Mouse (Mus musculus): ENCODE results near the gene Tbc1d30. TPM values are rescaled to one million over a fixed set of nuclear protein-coding genes. Genes with fewer than 3 reads are reported as not detected.
A peak's percentile ranks its signal among the peaks of the same experiment; 100 is the strongest.

Tbc1d30 gene
- polyA plus RNA-seq, 1 experiment from 2014 or later, result 12.5 TPM

DNA sequence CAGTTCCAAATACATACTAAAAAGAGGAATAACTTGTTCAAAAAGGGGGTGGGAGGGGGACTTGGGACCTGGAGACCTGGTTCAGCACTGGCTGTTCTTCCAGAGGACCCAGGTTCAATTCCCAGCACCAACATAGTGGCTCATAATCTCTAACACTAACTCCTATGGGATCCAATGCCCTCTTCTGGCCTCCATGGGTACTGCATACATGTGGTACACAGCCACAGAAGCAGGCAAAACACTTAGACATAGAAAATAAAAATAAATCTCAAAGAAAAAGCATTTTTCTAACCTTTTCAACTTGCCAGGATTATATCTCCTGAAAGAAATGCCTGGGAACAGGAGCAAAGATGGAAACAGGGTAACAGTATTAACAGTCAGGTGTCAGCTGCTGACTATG is 24.9 kb downstream of the Tbc1d30 start:
- Histone ChIP-seq H3K9ac (replicated peaks; ENCODE audit: low read depth, low read length) (no peak overlapping the region), H3K4me2 (ENCODE audit: low read length) (no peak overlapping the region), H3K4me1 (replicated peaks; ENCODE audit: control insufficient read depth, insufficient read depth, low read length) (peaks cover 6% of the 10 kb centered on the region; the same call in 1 of the 2 replicates), H3K27me3 (replicated peaks; ENCODE audit: control insufficient read depth, insufficient read depth, low read length) (no peaks in the 10 kb centered on the region), H3K9me3 (ENCODE audit: control insufficient read depth, low read length) (no peaks in the 10 kb centered on the region), H3K27ac (ENCODE audit: low read length) (no peak overlapping the region), H3K4me3 (replicated peaks; ENCODE audit: low read length) (no peak overlapping the region), H3K36me3 (ENCODE audit: control insufficient read depth, insufficient read depth) (no peaks in the 10 kb centered on the region)
- no peak for ATAC-seq

DNA sequence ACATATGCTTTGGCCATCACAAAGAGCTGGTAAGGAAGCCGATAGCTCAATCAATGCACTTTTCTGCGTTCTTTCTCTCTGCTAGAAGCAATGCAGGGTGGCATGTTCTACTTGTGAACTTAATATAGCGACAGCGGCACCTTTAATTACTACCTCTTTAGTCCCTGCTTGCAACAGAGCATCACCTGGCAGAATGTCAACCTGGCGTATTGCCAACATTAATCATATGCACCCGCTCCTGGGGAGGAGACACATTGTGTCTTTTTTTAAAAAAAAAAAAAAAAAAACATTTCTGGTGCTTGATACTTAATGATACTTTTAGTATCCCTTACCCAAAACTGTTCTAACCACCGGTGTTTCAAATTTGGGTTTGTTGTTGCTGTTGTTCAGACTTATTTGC is 27.6 kb downstream of the Tbc1d30 start:
- H3K36me3 ChIP-seq (ENCODE audit: control insufficient read depth, insufficient read depth), result no peaks in the 10 kb centered on the region
- no peaks in the 10 kb centered on the region for H3K9me3 ChIP-seq (ENCODE audit: control insufficient read depth, low read length)
- peaks cover 6% of the 10 kb centered on the region; the same call in 1 of the 2 replicates for H3K4me1 ChIP-seq (replicated peaks; ENCODE audit: control insufficient read depth, insufficient read depth, low read length)
- no peak overlapping the region for H3K4me3 ChIP-seq (replicated peaks; ENCODE audit: low read length)
- no peak overlapping the region for H3K9ac ChIP-seq (replicated peaks; ENCODE audit: low read depth, low read length)
- H3K4me2 ChIP-seq (ENCODE audit: low read length), result no peak overlapping the region
- ATAC-seq, result peak; percentile 28; the same call in 1 of the 2 replicates
- H3K27me3 ChIP-seq (replicated peaks; ENCODE audit: control insufficient read depth, insufficient read depth, low read length), result no peaks in the 10 kb centered on the region
- 43% methylated on average over 7 of the region's 7 CpGs for WGBS
- H3K27ac ChIP-seq (ENCODE audit: low read length), result no peak overlapping the region

DNA sequence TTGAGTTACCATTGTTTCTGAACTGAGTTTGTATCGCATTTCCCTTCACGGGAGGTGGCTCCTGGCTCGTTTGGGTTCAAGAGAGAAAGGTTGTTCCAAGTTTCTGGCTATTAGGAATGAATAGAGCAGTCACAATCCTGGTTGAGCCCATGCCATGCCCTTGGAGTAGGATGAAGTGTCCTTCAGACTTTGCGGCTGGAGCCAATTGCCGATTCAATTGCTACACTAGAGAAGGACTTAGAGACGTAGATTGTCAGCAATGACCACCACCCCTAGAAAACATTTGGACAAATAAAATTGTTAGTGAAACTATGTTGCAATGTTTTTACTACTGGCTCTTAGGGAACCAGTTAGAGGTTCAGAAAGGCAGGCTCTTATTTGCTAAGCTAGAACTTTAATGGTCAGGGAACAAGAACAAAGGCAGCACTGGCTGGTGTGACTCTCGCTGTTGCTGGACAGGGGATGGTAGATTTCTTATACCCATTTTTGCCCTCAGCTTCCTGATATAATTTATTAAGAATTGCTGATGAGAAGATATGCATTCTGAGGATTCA is 32.6 kb downstream of the Tbc1d30 start:
- no peak overlapping the region for H3K4me3 ChIP-seq (replicated peaks; ENCODE audit: low read length)
- H3K27ac ChIP-seq (ENCODE audit: low read length), result no peak overlapping the region
- H3K27me3 ChIP-seq (replicated peaks; ENCODE audit: control insufficient read depth, insufficient read depth, low read length), result no peaks in the 10 kb centered on the region; the same call in 1 of the 2 replicates
- 0 out of 2 replicates have a peak, but pooled peaks cover 4% of the 10 kb centered on the region for H3K9me3 ChIP-seq (ENCODE audit: control insufficient read depth, low read length)
- no peak overlapping the region for H3K4me2 ChIP-seq (ENCODE audit: low read length)
- no peaks in the 10 kb centered on the region for H3K36me3 ChIP-seq (ENCODE audit: control insufficient read depth, insufficient read depth)
- ATAC-seq, result no peak
- 68% methylated on average over 7 of the region's 7 CpGs for whole genome bisulfite sequencing
- peaks cover 8% of the 10 kb centered on the region for H3K4me1 ChIP-seq (replicated peaks; ENCODE audit: control insufficient read depth, insufficient read depth, low read length)
- no peak overlapping the region for H3K9ac ChIP-seq (replicated peaks; ENCODE audit: low read depth, low read length)

DNA sequence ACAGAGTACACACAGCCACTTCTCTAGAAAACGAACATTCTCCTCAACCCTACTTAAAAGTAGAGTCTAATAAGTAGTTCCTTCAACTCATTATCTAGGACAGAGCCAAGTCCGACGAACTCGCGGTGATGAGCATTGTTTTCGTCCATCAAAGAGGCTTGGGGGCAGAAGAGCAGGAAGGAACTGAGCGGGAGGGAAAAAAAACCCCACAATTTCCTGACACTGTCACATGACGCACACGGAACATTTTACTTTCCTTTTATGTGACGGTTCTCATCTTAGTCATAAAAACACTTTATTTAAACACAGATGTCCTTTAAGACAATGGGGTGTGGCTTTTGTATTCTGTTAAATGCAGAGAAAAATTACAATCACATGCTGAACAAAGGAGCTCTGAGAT is 34.7 kb downstream of the Tbc1d30 start:
- no peak overlapping the region for H3K27ac ChIP-seq (ENCODE audit: low read length)
- peaks cover 7% of the 10 kb centered on the region for H3K27me3 ChIP-seq (replicated peaks; ENCODE audit: control insufficient read depth, insufficient read depth, low read length)
- no peak overlapping the region for H3K4me2 ChIP-seq (ENCODE audit: low read length)
- no peaks in the 10 kb centered on the region for H3K36me3 ChIP-seq (ENCODE audit: control insufficient read depth, insufficient read depth)
- 83% methylated on average over 10 of the region's 10 CpGs for WGBS
- no peak overlapping the region for H3K4me3 ChIP-seq (replicated peaks; ENCODE audit: low read length)
- 0 out of 2 replicates have a peak, but pooled peaks cover 4% of the 10 kb centered on the region for H3K9me3 ChIP-seq (ENCODE audit: control insufficient read depth, low read length)
- no peak for ATAC-seq
- peaks cover 8% of the 10 kb centered on the region; the same call in 1 of the 2 replicates for H3K4me1 ChIP-seq (replicated peaks; ENCODE audit: control insufficient read depth, insufficient read depth, low read length)
- no peak overlapping the region for H3K9ac ChIP-seq (replicated peaks; ENCODE audit: low read depth, low read length)

DNA sequence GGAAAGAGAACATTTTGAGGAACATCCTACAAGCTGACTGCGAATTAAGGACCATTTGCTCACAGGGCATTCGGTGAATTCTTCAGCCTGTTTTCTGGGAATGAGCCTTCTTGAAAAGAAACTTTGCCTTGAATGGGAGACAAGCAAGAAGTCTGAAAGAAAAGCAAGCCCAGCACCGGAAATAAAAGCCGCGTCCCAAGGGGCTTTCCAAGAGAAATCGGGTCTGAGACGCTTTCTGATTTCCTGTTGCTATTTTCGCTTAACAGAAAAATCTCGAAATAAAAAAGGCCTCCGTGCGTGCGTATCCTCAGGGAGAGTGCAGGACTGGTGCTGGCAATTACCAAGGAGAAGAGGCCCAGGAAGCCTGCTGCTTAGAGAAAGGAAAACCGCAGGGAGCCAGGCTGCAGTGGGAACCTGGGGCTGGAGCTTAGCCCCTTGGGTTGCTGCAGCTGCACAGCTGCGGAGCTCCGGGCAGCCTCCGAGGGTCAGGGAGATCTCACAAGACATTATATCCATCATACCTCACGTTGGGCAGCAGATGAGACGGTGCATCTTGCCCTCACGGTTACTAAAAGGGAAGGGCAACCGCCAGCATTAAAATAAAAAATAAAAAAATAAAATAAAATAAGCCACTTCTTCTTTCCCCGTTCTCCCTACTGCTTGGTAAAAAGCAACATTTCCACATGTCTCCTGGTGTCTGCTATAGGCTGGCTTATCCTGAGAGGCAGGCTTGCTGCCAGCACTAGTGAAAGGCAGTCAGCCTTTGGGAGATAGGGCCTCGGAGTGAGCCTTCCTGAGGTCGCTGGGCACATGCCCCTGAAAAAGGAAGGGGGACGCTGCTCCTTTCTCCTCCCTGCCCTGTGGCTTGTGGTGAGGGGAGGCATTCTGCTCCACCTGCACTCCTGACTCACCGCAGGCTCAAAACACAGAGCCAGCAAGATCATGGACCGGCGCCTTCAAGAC is 35.5 kb downstream of the Tbc1d30 start:
- Histone ChIP-seq H3K36me3 (ENCODE audit: control insufficient read depth, insufficient read depth) (no peaks in the 10 kb centered on the region), H3K9ac (replicated peaks; ENCODE audit: low read depth, low read length) (no peak overlapping the region), H3K27ac (ENCODE audit: low read length) (no peak overlapping the region), H3K4me3 (replicated peaks; ENCODE audit: low read length) (no peak overlapping the region), H3K27me3 (replicated peaks; ENCODE audit: control insufficient read depth, insufficient read depth, low read length) (peaks cover 7% of the 10 kb centered on the region), H3K4me1 (replicated peaks; ENCODE audit: control insufficient read depth, insufficient read depth, low read length) (peaks cover 11% of the 10 kb centered on the region; the same call in 1 of the 2 replicates), H3K4me2 (ENCODE audit: low read length) (0 out of 2 replicates have a peak overlapping the region, but pooled peaks have one; percentile 3), H3K9me3 (ENCODE audit: control insufficient read depth, low read length) (0 out of 2 replicates have a peak, but pooled peaks cover 4% of the 10 kb centered on the region)
- no peak for ATAC-seq
- 23% methylated on average over 27 of the region's 27 CpGs for WGBS

DNA sequence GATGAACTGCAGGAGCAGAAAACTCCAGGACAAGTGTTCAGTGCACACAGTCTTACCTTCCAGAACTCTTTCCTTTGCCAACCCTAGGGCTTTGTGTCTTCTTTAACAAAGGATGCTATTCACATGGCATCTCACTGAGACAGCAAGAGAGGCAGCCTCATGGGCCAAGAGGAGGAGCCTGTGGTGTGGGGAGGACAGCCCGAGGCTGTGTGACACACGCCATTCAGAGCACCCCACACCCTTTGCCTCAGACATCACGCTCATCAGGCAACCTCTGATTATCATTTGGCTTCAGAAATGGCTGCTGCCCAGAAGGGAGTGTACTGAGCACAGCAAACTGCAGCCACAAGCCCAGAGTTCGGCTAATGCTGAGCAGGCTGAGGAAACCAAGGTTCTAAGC is 36.9 kb downstream of the Tbc1d30 start:
- no peak for ATAC-seq
- WGBS, result 22% methylated on average over 4 of the region's 4 CpGs
- no peaks in the 10 kb centered on the region for H3K36me3 ChIP-seq (ENCODE audit: control insufficient read depth, insufficient read depth)

DNA sequence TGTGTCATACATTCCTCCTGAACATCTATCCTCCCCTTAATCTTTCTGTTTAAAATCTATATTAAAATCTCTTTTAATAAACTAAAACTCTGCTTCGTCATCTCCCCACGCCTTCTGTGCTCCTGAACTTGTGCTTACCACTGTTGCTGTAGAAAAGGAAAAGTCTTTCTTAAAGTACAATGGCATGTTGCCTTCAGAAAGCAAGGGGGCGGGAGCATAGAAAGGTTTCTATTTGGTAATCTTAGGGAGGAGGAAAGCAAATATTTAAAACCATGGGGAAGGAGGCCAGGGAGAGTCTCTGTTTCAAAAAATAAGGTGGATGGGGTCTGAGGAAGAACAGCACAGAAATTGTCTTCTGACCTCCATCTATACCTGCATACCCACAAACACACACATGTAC is 38.0 kb downstream of the Tbc1d30 start:
- Histone ChIP-seq H3K27me3 (replicated peaks; ENCODE audit: control insufficient read depth, insufficient read depth, low read length) (peaks cover 10% of the 10 kb centered on the region), H3K4me2 (ENCODE audit: low read length) (no peak overlapping the region), H3K9me3 (ENCODE audit: control insufficient read depth, low read length) (0 out of 2 replicates have a peak, but pooled peaks cover 4% of the 10 kb centered on the region), H3K4me3 (replicated peaks; ENCODE audit: low read length) (no peak overlapping the region), H3K27ac (ENCODE audit: low read length) (no peak overlapping the region), H3K4me1 (replicated peaks; ENCODE audit: control insufficient read depth, insufficient read depth, low read length) (peaks cover 27% of the 10 kb centered on the region), H3K9ac (replicated peaks; ENCODE audit: low read depth, low read length) (no peak overlapping the region), H3K36me3 (ENCODE audit: control insufficient read depth, insufficient read depth) (no peaks in the 10 kb centered on the region)
- ATAC-seq, result no peak
- WGBS, result 92% methylated on average over 3 of the region's 3 CpGs

More for the DNA sequence above, 36.9 kb downstream of the Tbc1d30 start:
- H3K27ac ChIP-seq (ENCODE audit: low read length), result no peak overlapping the region
- peaks cover 20% of the 10 kb centered on the region for H3K4me1 ChIP-seq (replicated peaks; ENCODE audit: control insufficient read depth, insufficient read depth, low read length)
- no peak overlapping the region for H3K4me2 ChIP-seq (ENCODE audit: low read length)
- H3K9ac ChIP-seq (replicated peaks; ENCODE audit: low read depth, low read length), result no peak overlapping the region
- H3K4me3 ChIP-seq (replicated peaks; ENCODE audit: low read length), result no peak overlapping the region
- 0 out of 2 replicates have a peak, but pooled peaks cover 4% of the 10 kb centered on the region for H3K9me3 ChIP-seq (ENCODE audit: control insufficient read depth, low read length)
- H3K27me3 ChIP-seq (replicated peaks; ENCODE audit: control insufficient read depth, insufficient read depth, low read length), result peaks cover 8% of the 10 kb centered on the region

DNA sequence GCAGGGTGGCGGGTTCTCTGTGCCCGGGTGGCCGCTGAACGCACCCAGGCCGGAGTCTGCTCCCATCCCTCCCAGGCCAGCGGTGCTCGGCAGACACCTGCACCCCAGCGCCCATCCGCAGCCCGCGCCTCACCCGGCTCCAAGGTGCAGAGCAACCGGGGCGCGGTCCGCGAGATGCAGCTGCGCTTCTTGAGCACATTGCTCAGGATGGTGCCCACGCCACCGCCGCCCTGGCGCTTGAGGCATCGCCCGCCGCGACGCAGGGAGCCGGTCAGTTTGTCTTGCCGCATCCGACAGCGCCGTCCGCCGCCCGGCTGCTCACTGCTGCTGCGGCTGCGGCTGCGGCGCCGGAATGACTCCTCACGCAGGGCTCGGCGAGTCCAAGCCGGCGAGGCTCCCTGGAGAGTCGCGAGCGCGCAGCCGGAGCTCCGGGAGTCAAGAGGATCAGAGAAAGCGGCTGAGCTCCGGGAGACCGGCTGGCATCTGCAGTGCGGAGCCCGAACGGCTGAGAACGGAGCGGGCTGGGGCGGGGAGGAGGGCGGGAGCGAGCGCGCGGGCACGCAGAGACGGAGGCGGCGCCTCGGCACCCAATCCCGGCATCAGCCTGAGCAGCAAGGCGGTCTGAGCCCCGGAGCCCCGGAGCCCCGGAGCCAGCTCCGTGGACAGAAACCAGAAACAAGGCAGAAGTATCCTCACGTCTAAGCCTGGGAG is 40.4 kb downstream of the Tbc1d30 start:
- Histone ChIP-seq H3K9me3 (ENCODE audit: control insufficient read depth, low read length) (no peaks in the 10 kb centered on the region), H3K36me3 (ENCODE audit: control insufficient read depth, insufficient read depth) (no peaks in the 10 kb centered on the region), H3K4me3 (replicated peaks; ENCODE audit: low read length) (peak overlapping the region; percentile 78), H3K27ac (ENCODE audit: low read length) (peak overlapping the region; percentile 93), H3K4me2 (ENCODE audit: low read length) (peak overlapping the region; percentile 79), H3K27me3 (replicated peaks; ENCODE audit: control insufficient read depth, insufficient read depth, low read length) (peaks cover 10% of the 10 kb centered on the region), H3K4me1 (replicated peaks; ENCODE audit: control insufficient read depth, insufficient read depth, low read length) (peaks cover 26% of the 10 kb centered on the region), H3K9ac (replicated peaks; ENCODE audit: low read depth, low read length) (peak overlapping the region; percentile 69)
- ATAC-seq, result peak; percentile 97
- WGBS, result under 1% methylated on average over 77 of the region's 77 CpGs
